Mouse (Mus musculus): ENCODE measurements at regions not wholly inside any gene's neighbourhood (a gene's known extent, or its start where the extent isn't known, plus 50 kb on each side); places are given as distances from the start of the nearest gene placed in this dataset.

- DNase-seq (ENCODE audit: low spot score): no peak
These were observed 110.8 kb downstream of the Map3k7 start for GRCm38 (mm10) chr4:32074399-32075296.

GRCm38 (mm10) chr4:32076391-32076925, 112.6 kb downstream of the Map3k7 start:
- no peak for DNase-seq (ENCODE audit: low spot score)

DNA sequence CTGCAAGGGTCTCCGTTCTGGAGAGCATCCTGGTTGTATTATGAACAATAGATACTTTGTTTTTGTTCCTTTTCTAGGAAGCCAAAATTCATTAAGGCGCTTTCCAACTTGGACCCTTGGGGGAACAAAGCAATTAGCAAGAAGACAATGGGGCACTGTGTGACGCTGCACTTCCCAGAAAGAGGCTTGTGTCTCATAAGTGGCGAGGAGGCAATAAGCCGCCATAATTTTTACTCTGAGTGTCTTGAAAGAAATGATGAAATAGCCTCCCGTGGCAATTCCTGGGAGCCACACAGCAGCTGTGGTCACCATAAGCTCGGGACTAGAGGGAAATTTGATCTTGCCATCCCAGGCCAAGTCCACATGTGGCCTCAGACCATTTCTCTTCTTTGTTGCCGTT, 119.6 kb downstream of the Map3k7 start:
- DNase-seq (ENCODE audit: low spot score): no peak

- no peak for DNase-seq (ENCODE audit: low spot score)
These were observed 120.5 kb downstream of the Map3k7 start for GRCm38 (mm10) chr4:32084250-32084869.

DNA sequence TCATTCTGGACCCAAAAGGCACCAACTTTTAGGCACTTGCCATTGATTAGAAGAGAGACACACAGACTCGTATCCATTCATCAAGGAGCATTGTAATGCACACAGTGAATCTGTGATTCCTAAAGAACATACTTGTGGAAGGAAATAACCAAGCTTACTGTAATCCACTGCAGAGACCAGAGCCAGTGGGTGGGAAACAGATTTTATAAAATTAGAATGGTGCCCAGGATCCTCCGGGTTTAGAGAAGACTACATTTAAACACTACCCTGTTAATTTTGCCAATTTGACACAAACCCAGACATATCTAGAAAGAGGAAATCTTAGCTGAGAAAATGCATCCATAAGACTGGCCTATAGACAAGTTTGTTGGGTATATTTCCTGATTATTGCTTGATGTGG, 121.1 kb downstream of the Map3k7 start:
- no peak for DNase-seq (ENCODE audit: low spot score)

GRCm38 (mm10) chr4:32091086-32091485, 127.2 kb downstream of the Map3k7 start:
- DNase-seq (ENCODE audit: low spot score): no peak

- DNase-seq (ENCODE audit: low spot score): no peak
These were observed 128.6 kb downstream of the Map3k7 start for GRCm38 (mm10) chr4:32092320-32093041.

DNA sequence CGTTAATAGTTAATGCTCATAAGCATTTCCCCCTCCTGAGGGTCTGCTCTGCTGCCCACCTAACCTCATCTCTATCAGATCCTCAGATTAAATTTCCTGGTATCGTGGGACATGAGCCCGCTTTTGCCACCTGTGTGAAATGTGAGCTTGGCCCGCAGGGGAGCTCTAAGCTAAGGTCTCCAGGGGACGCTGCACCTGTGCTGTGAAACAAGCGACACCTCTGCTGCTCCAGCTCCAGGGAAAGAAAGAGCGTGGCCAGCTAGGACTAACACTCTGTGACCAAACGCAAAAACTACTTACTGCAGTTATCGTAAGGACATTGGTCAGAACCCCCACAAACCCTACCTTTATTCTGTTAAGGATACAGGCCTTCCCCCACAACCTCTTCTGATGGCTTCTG, 134.3 kb downstream of the Map3k7 start:
- DNase-seq (ENCODE audit: low spot score): no peak

DNA sequence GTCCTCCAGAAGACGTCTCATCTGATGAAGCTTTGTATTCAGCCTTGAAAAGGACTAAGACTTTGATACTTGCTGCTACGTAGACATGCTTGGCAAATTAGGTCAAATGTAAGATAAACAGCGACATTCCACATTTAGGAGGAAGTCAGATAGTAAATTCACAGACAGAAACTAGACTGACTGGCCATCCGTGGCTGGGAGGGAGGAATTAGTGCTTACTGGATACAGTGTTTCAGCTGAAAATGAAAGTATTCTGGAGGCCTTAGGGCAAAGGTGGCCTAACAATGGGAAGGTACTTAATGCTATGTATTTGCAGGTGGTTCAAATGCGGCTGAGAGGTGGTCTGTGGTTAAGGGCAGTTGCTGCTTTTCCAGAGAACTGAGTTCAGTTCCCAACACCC, 137.1 kb downstream of the Map3k7 start:
- DNase-seq (ENCODE audit: low spot score): peak; percentile 5

DNA sequence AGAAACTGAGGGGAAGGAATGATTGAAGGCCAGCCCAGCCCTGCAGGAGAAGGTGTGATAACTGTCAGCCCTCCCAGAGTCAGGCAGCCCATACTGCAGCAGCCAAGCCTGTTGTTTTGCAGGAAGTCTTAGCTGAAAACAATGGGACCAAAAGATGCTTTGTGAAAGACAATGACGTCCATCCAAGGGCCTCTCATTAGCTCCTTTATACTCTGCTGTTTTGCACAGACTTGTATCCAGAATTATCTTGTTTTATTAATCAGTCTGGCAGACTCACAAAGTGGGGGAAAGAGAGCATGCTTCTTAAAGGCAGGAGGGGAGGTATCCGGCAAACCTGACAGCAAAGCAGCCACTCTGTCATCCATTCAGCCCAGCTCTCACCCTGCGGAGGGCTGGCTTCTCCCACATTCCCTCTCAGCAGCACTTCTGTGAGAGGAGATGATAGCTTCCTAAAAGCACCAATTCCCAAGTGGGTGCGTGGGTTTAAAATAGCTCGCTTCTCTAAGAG, 131.9 kb upstream of the Bach2 start:
- no peak for DNase-seq (ENCODE audit: low spot score)

GRCm38 (mm10) chr4:32122320-32122719, 116.3 kb upstream of the Bach2 start:
- no peak for DNase-seq (ENCODE audit: low spot score)

- no peak for DNase-seq (ENCODE audit: low spot score)
These were observed 111.8 kb upstream of the Bach2 start for GRCm38 (mm10) chr4:32126828-32127227.

DNA sequence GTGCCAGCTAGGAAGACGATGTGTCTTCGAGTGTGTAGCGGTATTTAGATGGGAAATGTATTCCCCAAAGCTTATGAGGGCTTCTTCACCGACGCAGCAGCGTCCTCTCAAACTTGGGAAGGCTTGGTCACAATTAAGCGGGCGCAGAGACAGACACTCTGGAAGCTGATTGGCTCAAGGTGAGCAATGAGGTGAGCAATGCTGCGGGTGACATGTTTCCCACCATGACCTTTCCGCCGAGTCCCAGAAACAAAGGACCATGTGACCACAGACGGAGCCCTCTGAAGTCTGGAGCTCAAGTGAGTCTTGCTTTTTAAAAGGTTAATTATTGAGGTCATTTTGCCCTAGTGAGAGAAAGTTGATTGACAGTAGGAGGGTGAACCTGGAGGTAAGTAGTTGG, 108.0 kb upstream of the Bach2 start:
- no peak for DNase-seq (ENCODE audit: low spot score)

DNA sequence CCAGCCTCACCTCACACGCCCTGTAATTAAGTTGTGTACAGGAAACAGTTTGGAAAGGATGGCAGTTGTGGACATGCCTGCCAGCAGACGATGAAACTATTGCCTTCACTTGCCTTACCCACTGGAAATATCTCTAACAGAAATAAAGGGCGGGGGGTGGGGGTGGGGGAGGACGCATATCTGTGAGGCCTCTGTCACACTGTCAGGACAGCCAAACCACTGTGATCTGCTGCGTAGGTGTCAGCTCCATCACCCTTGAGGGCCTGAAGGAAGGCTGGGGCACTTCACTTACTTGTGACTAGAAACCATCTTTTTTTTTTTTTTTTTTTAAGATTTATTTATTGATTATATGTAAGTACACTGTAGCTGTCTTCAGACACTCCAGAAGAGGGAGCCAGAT, 106.8 kb upstream of the Bach2 start:
- no peak for DNase-seq (ENCODE audit: low spot score)

- DNase-seq (ENCODE audit: low spot score): no peak
These were observed 102.5 kb upstream of the Bach2 start for GRCm38 (mm10) chr4:32136151-32136550.

- DNase-seq (ENCODE audit: low spot score): no peak
These were observed 101.4 kb upstream of the Bach2 start for GRCm38 (mm10) chr4:32137243-32137642.

GRCm38 (mm10) chr4:32137966-32138365, 100.6 kb upstream of the Bach2 start:
- no peak for DNase-seq (ENCODE audit: low spot score)

DNA sequence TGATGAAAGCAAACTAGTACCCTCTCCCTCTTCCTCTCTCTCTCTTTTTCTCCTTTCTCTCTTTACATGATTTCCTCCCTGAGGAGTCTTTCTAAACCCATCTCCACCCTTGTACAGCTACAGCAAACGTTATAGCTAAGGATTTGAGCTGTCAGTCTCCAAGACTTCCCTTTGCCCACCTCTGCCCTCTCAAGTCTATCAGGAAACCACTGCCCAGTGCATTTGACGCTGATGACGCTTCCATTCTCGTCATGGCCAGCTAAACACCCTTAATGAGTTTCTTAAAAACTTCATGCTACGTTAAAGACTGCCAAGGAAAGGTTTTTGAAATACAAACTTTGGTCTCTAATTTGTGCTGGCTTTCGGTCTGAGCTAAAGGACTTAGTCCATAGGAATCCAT, 99.0 kb upstream of the Bach2 start:
- DNase-seq (ENCODE audit: low spot score): no peak

DNA sequence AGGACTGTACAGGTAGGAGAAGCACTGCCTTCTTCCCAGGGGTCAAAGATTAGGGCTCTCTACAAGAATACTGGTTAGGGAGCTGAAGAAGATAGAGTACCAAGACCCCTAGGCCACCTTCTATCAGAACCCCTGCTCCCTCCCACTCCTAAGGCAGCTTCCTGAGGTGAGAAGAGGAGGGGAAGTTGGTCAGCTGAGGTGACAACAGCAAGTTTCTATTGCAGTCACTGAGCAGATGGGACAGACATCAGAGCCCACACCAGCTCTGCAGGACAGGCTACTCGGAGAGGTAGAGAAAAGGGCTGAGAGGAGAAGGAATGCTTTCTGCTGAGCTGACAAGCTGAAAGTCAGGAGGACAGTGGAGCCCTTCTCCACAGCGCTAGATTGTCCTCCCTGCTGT, 98.5 kb upstream of the Bach2 start:
- no peak for DNase-seq (ENCODE audit: low spot score)

DNA sequence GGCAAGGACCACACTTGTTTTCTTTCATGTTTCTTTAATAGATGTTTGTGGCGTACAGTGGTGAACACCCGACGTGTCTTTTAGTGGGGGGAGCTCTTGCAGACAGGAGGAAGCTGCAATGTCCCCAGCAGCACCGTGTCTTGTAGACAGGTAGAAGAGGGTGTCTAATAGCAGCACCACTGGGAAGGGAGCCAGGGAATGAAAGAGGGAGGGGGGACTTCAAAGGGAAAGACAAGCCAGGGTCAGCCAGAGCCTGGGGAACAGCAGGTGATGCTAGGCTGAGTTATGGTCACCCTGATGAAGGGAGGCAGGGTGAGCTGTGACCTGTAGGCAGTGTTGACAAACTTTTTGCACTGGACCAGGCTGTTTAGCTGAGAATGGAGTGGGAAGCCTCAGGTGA, 96.4 kb upstream of the Bach2 start:
- no peak for DNase-seq (ENCODE audit: low spot score)

DNA sequence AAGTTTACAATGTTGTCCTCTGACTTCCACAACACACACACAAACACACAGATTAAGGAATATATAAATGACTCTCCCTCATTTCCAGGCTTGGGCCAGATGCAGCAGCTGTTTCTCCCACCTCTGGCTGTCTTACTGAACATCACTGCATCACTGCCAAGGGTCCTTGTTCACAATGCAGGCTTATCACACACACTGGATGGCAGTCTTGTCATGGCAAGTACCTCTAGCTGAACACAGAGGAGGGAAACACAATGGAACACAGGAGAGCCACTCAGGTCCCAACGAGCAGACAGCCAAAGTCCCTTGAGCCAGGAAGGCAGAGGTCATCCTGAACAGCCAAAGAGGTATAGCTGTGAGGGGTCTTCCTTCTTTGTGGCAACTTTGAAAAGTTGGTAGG, 91.5 kb upstream of the Bach2 start:
- DNase-seq (ENCODE audit: low spot score): no peak

DNA sequence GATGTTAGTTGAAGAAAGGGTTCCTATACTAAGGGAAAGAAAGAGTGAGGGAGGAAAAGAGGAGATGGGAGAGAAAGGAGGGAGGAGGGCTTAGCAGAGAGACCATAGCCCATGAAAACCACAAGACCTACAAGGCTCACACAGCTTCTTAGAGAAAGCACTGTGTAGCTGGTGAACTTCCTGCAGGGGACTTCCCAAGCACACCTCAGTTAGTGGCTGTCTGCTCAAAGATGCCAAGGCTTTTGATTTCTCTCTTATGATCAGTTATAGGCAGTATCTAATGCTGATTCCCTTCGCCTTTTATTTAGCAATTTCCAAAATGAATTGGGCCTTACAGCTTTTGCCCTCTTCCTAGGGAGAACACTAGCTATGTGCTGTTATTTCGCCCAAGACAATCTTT, 90.0 kb upstream of the Bach2 start:
- DNase-seq (ENCODE audit: low spot score): no peak

DNA sequence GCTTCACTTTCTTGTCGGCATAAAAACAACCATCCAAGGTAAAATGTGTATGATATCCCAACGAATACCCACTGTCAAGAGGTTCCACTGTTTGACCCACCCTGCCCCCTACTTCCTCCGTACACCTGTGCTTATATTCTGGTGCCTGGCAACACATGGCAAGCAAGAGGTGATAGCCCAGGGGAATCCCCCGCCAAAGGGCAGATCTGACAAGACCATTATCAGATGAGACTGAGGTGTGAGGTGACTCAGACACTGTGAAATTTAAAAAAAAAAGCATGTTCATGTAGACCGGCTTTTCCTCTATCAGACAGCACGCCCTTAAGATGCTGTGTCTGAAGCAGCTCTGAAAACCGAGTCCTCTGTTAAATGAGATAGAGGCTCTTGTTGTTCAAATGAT, 89.4 kb upstream of the Bach2 start:
- DNase-seq (ENCODE audit: low spot score): no peak

Data from yolk sac, embryonic 10.5 days (tissue).